Mouse (Mus musculus) hindbrain, embryonic 11.5 days (tissue): Measurements from ENCODE around the gene Thap8. TPM values are rescaled to one million over a fixed set of nuclear protein-coding genes. Genes with fewer than 3 reads are reported as not detected.
A peak's percentile ranks its signal among the peaks of the same experiment; 100 is the strongest.

Experiments
- ATAC-seq: fragments of 200-750 bp; cut with Nextera tagmentation; 2 replicates; pipeline ENCODE4 v1.8.0; 2017; ENCODE audit warnings: mild to moderate bottlenecking, moderate TSS enrichment, moderate library complexity; ENCODE audit not compliant: low FRiP score
- DNase-seq: peaks from one replicate; pipeline ENCODE4 v3.0.0-alpha.2; 2015; ENCODE audit warnings: low spot score
- H3K27ac ChIP-seq: fragments of 300-500 bp; sonication (generic); 2 replicates; pipeline ENCODE4 v1.5.1; 2014; ENCODE audit warnings: mild to moderate bottlenecking, low read depth, low read length
- H3K27me3 ChIP-seq: fragments of 300-500 bp; sonication (generic); 2 replicates; pipeline ENCODE4 v1.6.1; 2014; ENCODE audit warnings: mild to moderate bottlenecking, low read length, moderate library complexity, mixed read lengths; ENCODE audit not compliant: control insufficient read depth, insufficient read depth
- H3K36me3 ChIP-seq: fragments of 300-500 bp; sonication (generic); 2 replicates; pipeline ENCODE4 v1.6.1; 2014; ENCODE audit warnings: mild to moderate bottlenecking, low read length, moderate library complexity, mixed read lengths; ENCODE audit not compliant: control insufficient read depth, insufficient read depth
- H3K4me1 ChIP-seq: fragments of 300-500 bp; sonication (generic); replicated peaks from 2 replicates; pipeline ENCODE4 v1.6.1; 2014; ENCODE audit warnings: low read length, mixed read lengths; ENCODE audit not compliant: control insufficient read depth, insufficient read depth
- H3K4me2 ChIP-seq: fragments of 300-500 bp; sonication (generic); replicated peaks from 2 replicates; pipeline ENCODE4 v1.6.1; 2014; ENCODE audit warnings: mild to moderate bottlenecking, low read depth, low read length
- H3K4me3 ChIP-seq: fragments of 300-500 bp; sonication (generic); 2 replicates; pipeline ENCODE4 v1.5.1; 2014; ENCODE audit warnings: low read depth, low read length
- H3K9ac ChIP-seq: fragments of 300-500 bp; sonication (generic); 2 replicates; pipeline ENCODE4 v1.6.1; 2014; ENCODE audit warnings: low read depth, low read length
- H3K9me3 ChIP-seq: fragments of 300-500 bp; sonication (generic); 2 replicates; pipeline ENCODE4 v1.6.1; 2016; ENCODE audit warnings: low read length; ENCODE audit not compliant: control insufficient read depth
- WGBS: fragments of 180-500 bp; shearing (Covaris S2); extraction: QIAGEN DNeasy Blood & Tissue Kit; methylation state at CpG from one replicate; pipeline ENCODE4 v1.1.7; 2014; 5-methylcytosine and 5-hydroxymethylcytosine counted together
- polyA plus RNA-seq: library from polyadenylated mRNA; unstranded; fragments of >200 nt; fragmentation: Nextera tagmentation; extraction: Ambion mirVana; gene quantifications from 2 replicates; pipeline ENCODE4 v1.2.1, GENCODE M21; 2014

Thap8 gene
- polyA plus RNA-seq, 1 experiment from 2014 or later: 0.25 TPM

GRCm38 (mm10) chr7:30320946-30321345 lies 41.1 kb downstream of the Thap8 start:
- Histone ChIP-seq H3K27ac (no peak overlapping the region), H3K27me3 (no peaks in the 10 kb centered on the region), H3K36me3 (no peaks in the 10 kb centered on the region), H3K4me1 (no peaks in the 10 kb centered on the region), H3K4me2 (peak overlapping the region; percentile 84), H3K9me3 (no peaks in the 10 kb centered on the region), H3K4me3 (peak overlapping the region; percentile 87; the same call in 1 of the 2 replicates), H3K9ac (peak overlapping the region; percentile 91)
- ATAC-seq (no peak), DNase-seq (no peak)
- 85% methylated on average over 2 of the region's 2 CpGs for WGBS

DNA sequence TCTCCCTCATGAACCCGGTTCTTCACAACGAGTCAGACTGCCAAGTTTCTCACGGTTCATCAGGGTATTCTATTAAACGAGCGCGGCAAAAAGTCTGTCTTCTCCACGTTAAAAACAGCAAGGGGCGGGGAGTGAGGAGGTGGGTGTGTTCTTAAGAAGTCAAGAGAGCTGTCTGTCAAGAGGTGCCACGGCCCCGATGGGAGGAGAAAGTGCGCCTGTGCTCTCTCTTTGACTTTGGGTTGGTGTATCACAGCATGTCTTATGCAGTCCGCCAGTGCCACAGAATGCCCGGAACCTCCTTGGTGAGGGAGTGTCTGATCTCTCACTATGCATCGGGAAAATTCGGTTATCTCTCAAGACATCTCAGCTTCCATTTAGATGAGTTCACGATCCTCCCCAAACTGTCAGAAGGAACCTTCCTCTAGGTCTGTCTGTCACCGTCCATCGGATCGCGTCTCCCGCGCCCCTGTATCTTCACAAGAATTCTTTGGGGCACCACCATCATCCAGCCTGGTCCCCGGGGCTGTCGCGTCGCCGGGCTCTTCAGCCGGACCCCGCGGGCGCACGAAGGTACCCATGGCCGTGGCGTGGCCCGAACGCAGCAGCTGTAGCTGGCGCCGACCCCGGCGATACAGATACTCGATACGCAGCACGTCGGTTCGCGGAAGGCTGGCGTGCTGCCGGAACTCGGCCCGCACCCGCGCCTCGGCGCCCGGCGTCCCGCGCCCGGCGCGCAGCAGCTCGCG lies 41.8 kb downstream of the Thap8 start, which contains the start of gene E130208F15Rik:
TSS of gene E130208F15Rik (plus strand) at position 202 of the 746 bp plus-strand sequence.
- H3K4me3 ChIP-seq: peak within 1 kb of the TSS; percentile 87
- peak within 1 kb of the TSS; percentile 67 for H3K27ac ChIP-seq
- DNase-seq (peak; percentile 58), ATAC-seq (peak; percentile 78)
- WGBS: under 1% methylated on average over 56 of the region's 63 CpGs
- no peaks in the 10 kb centered on the region for H3K4me1 ChIP-seq
- H3K4me2 ChIP-seq: peak within 1 kb of the TSS; percentile 84
- H3K9me3 ChIP-seq: no peaks in the 10 kb centered on the region
- no peaks in the 10 kb centered on the region for H3K36me3 ChIP-seq
- peak within 1 kb of the TSS; percentile 91 for H3K9ac ChIP-seq
- no peaks in the 10 kb centered on the region for H3K27me3 ChIP-seq

DNA sequence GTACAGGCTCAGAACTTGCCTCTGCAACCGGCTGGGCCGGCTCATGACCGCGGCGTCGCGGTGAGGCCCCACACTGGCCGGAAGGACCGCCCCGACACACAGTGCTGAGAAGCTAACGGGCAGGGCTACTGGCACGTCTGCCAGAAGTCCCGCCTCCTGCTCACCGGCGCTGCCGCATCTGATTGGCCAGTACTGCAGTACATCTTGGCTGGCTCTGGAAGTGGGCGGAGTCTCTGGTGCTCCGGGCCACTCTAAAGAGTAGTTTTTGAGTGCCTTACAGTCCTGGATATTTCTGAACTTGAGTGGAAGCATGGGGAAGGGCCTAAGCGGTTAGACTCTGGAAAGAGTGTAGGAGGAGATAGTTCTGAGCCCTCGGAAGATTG lies 42.4 kb downstream of the Thap8 start:
- H3K27ac ChIP-seq: peak overlapping the region; percentile 67
- under 1% methylated on average over 20 of the region's 20 CpGs for WGBS
- H3K36me3 ChIP-seq: no peaks in the 10 kb centered on the region
- peak; percentile 95 for DNase-seq
- no peaks in the 10 kb centered on the region for H3K27me3 ChIP-seq
- peak overlapping the region; percentile 84 for H3K4me2 ChIP-seq
- no peaks in the 10 kb centered on the region for H3K4me1 ChIP-seq
- H3K9ac ChIP-seq: peak overlapping the region; percentile 91
- peak; percentile 99 for ATAC-seq
- peak overlapping the region; percentile 87 for H3K4me3 ChIP-seq
- H3K9me3 ChIP-seq: no peaks in the 10 kb centered on the region

GRCm38 (mm10) chr7:30322865-30323264 lies 43.0 kb downstream of the Thap8 start:
- H3K9ac ChIP-seq: peak overlapping the region; percentile 42; the same call in 1 of the 2 replicates
- no peaks in the 10 kb centered on the region for H3K36me3 ChIP-seq
- ATAC-seq (0 out of 2 replicates have a peak, but pooled peaks have one; percentile 1), DNase-seq (no peak)
- no peak overlapping the region for H3K27ac ChIP-seq
- H3K9me3 ChIP-seq: no peaks in the 10 kb centered on the region
- peak overlapping the region; percentile 84 for H3K4me2 ChIP-seq
- WGBS: 45% methylated on average over 6 of the region's 6 CpGs
- no peaks in the 10 kb centered on the region for H3K27me3 ChIP-seq
- H3K4me1 ChIP-seq: no peaks in the 10 kb centered on the region
- H3K4me3 ChIP-seq: peak overlapping the region; percentile 87

DNA sequence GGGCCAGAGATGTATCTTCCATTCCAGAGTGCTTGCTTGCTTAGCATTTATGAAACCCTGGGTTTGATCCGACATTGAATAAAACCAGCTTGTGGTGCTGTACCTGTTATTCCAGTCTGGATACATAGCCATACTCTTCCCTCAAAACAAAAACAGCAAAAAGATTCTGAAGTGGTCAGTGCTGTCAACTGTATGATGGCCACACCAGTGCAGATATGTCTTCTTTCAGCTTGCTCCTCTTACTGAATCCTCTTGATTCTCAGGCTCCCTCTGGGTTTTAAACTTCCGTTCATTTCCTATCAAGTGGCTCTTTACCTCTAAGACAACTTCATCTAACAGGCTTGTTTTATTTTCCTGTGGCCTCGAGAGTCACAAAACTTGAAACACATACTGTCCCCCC lies 43.9 kb downstream of the Thap8 start, which contains the start of gene Sdhaf1:
TSS of gene Sdhaf1 (minus strand) at position 101 of the 400 bp plus-strand sequence.
- DNase-seq (no peak), ATAC-seq (no peak)
- Histone ChIP-seq H3K27ac (no peak within 1 kb of the TSS), H3K4me1 (no peaks in the 10 kb centered on the region), H3K4me3 (peak within 1 kb of the TSS; percentile 87), H3K9ac (peak within 1 kb of the TSS; percentile 42; the same call in 1 of the 2 replicates), H3K36me3 (no peaks in the 10 kb centered on the region), H3K4me2 (peak within 1 kb of the TSS; percentile 84), H3K9me3 (no peaks in the 10 kb centered on the region), H3K27me3 (no peaks in the 10 kb centered on the region)
- 77% methylated on average over 3 of the region's 3 CpGs for WGBS

GRCm38 (mm10) chr7:30324300-30324944 lies 44.5 kb downstream of the Thap8 start:
- no peaks in the 10 kb centered on the region for H3K4me1 ChIP-seq
- WGBS: 85% methylated on average over 5 of the region's 5 CpGs
- H3K4me3 ChIP-seq: no peak overlapping the region
- no peaks in the 10 kb centered on the region for H3K9me3 ChIP-seq
- H3K36me3 ChIP-seq: no peaks in the 10 kb centered on the region
- no peak overlapping the region for H3K4me2 ChIP-seq
- no peak overlapping the region for H3K9ac ChIP-seq
- ATAC-seq (no peak), DNase-seq (no peak)
- no peak overlapping the region for H3K27ac ChIP-seq
- no peaks in the 10 kb centered on the region for H3K27me3 ChIP-seq

GRCm38 (mm10) chr7:30325364-30325763 lies 45.5 kb downstream of the Thap8 start:
- no peaks in the 10 kb centered on the region for H3K36me3 ChIP-seq
- no peak overlapping the region for H3K4me2 ChIP-seq
- no peak overlapping the region for H3K27ac ChIP-seq
- 60% methylated on average over 2 of the region's 2 CpGs for WGBS
- no peak for ATAC-seq
- H3K27me3 ChIP-seq: no peaks in the 10 kb centered on the region
- no peaks in the 10 kb centered on the region for H3K4me1 ChIP-seq
- no peak overlapping the region for H3K4me3 ChIP-seq
- peak; percentile 76 for DNase-seq
- H3K9me3 ChIP-seq: no peaks in the 10 kb centered on the region
- no peak overlapping the region for H3K9ac ChIP-seq

DNA sequence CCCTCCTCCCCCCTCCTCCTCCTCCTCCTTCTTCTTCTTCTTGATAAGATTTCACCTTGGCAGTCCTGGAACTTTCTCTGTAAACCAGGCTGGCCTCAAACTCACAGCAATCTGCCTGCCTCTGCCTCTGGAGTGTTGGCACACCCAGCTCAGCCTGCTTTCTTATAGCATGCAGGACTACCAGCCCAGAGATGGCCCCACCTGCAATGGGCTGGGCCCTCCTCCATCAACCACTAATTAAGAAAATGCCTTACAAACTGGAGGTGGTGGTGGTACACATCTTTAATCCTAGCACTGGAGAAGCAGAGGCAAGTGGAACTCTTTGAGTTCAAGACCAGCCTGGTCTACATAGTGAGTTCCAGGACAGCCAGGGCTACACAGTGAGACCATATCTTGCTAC lies 46.5 kb downstream of the Thap8 start:
- Histone ChIP-seq H3K9me3 (no peaks in the 10 kb centered on the region), H3K27me3 (no peaks in the 10 kb centered on the region), H3K36me3 (no peaks in the 10 kb centered on the region), H3K9ac (no peak overlapping the region), H3K4me1 (no peaks in the 10 kb centered on the region), H3K27ac (no peak overlapping the region), H3K4me2 (no peak overlapping the region), H3K4me3 (no peak overlapping the region)
- ATAC-seq: no peak
- no peak for DNase-seq
